Mouse (Mus musculus) adrenal gland, postnatal 4 days (tissue): ENCODE results near the gene Zfp600. TPM values are rescaled to one million over a fixed set of nuclear protein-coding genes. Genes with fewer than 3 reads are reported as not detected.
A peak's percentile ranks its signal among the peaks of the same experiment; 100 is the strongest.
"Not testable (repeated sequence)": the region's sequence is repeated elsewhere in the genome, so short reads cannot be mapped to it uniquely, and the experiment has no call there.

ENCODE experiments used
- DNase-seq, 2 experiments: peaks; one replicate each; pipeline ENCODE4 v3.0.0; 2021 to 2022; ENCODE audit warnings: low spot score in 2 of 2, mixed read lengths in 2 of 2
- long read RNA-seq, 2 experiments: library from polyadenylated mRNA; stranded (forward); transcript quantifications; one replicate each; pipeline ENCODE4 v2.0.0; 2021
- total RNA-seq, 2 experiments: library from RNA; stranded (reverse); gene quantifications; 2 replicates each; pipeline ENCODE4 v1.2.3; 2021

Zfp600 gene
- total RNA-seq, result under 1 TPM; 0.93 to 0.98 TPM
- long read RNA-seq, experiment 1, result 0 reads
- long read RNA-seq, experiment 2, result 0 reads

- not testable (repeated sequence) for DNase-seq
Observed at GRCm38 (mm10) chr4:146156524-146156923, at the start of gene Zfp600. Gene Zfp600 (plus strand): TSS chr4:146156824.

- DNase-seq, result not testable (repeated sequence)
Observed at GRCm38 (mm10) chr4:146162893-146163292, 6.3 kb downstream of the Zfp600 start.

- DNase-seq, result not testable (repeated sequence)
Observed at GRCm38 (mm10) chr4:146167202-146167832, 10.7 kb downstream of the Zfp600 start.

- not testable (repeated sequence) for DNase-seq
Observed at GRCm38 (mm10) chr4:146167879-146168532, 11.4 kb downstream of the Zfp600 start.

GRCm38 (mm10) chr4:146168730-146169215 is 12.1 kb downstream of the Zfp600 start:
- not testable (repeated sequence) for DNase-seq

- DNase-seq, result peak; percentile 14 to 42
Observed at GRCm38 (mm10) chr4:146173378-146174226, 17.0 kb downstream of the Zfp600 start.

GRCm38 (mm10) chr4:146204357-146204756 is 47.7 kb downstream of the Zfp600 start:
- not testable (repeated sequence) for DNase-seq

GRCm38 (mm10) chr4:146239252-146240244 is 82.9 kb downstream of the Zfp600 start:
- DNase-seq, result not testable (repeated sequence)

- DNase-seq, result peak; percentile 1 to 2
Observed at GRCm38 (mm10) chr4:146242119-146242518, 85.5 kb downstream of the Zfp600 start.

Other genes with a start within 250 kb of the Zfp600 start
- gene Zfp987, start 59.5 kb upstream of the Zfp600 start, total RNA-seq, result not detected